Mouse (Mus musculus) MEL (cell line): ENCODE data around the gene Marc1. TPM values are rescaled to one million over a fixed set of nuclear protein-coding genes. Genes with fewer than 3 reads are reported as not detected.

Experiments
- DNase-seq: peaks from one replicate; pipeline ENCODE4 v3.0.0; 2011; ENCODE audit warnings: low read depth, low spot score
- H3K27ac ChIP-seq: 2 replicates; pipeline ENCODE4 v1.5.1; 2012; ENCODE audit warnings: low read depth, mild to moderate bottlenecking, control low read depth, low read length, moderate library complexity; ENCODE audit not compliant: control insufficient read depth
- H3K27me3 ChIP-seq, 2 experiments: fragments of 150-350 bp in 1 of 2; sonication (generic) in 1 of 2; 2 replicates each; pipeline ENCODE4 v1.6.1; 2012; ENCODE audit warnings: low read length in 2 of 2, mild to moderate bottlenecking in 2 of 2, improper control_type of control experiment in 1 of 2, moderate library complexity in 1 of 2; ENCODE audit not compliant: insufficient read depth in 2 of 2, control insufficient read depth in 1 of 2
- H3K36me3 ChIP-seq, 2 experiments: 2 replicates each; pipeline ENCODE4 v1.6.1; 2012 to 2014; ENCODE audit warnings: low read length in 2 of 2, improper control_type of control experiment in 1 of 2, inconsistent platforms in 1 of 2, mild to moderate bottlenecking in 1 of 2; ENCODE audit not compliant: insufficient read depth in 2 of 2, control insufficient read depth in 1 of 2
- H3K4me1 ChIP-seq, 2 experiments: fragments of 150-350 bp in 1 of 2; sonication (generic) in 1 of 2; 2 replicates each; pipeline ENCODE4 v1.6.1; 2012; ENCODE audit warnings: low read length in 2 of 2, improper control_type of control experiment in 1 of 2, mild to moderate bottlenecking in 1 of 2; ENCODE audit not compliant: insufficient read depth in 2 of 2, control insufficient read depth in 1 of 2
- H3K4me3 ChIP-seq, 2 experiments: fragments of 150-350 bp in 1 of 2; sonication (generic) in 1 of 2; 2 replicates each; pipeline ENCODE4 v1.5.1; 2012; ENCODE audit warnings: low read depth in 2 of 2, low read length in 2 of 2, mild to moderate bottlenecking in 2 of 2, moderate library complexity in 2 of 2, control low read depth in 1 of 2, improper control_type of control experiment in 1 of 2; ENCODE audit not compliant: control insufficient read depth in 1 of 2, insufficient read depth in 1 of 2
- H3K79me2 ChIP-seq: 2 replicates; pipeline ENCODE4 v1.6.1; 2012; ENCODE audit warnings: mild to moderate bottlenecking, low read length, moderate library complexity; ENCODE audit not compliant: control insufficient read depth, poor library complexity, insufficient read depth
- H3K9ac ChIP-seq: 2 replicates; pipeline ENCODE4 v1.6.1; 2012; ENCODE audit warnings: low read depth, mild to moderate bottlenecking, control low read depth, low read length, moderate library complexity; ENCODE audit not compliant: control insufficient read depth, poor library complexity, severe bottlenecking
- H3K9me3 ChIP-seq: fragments of 150-350 bp; sonication (generic); replicated peaks from 2 replicates; pipeline ENCODE4 v1.6.1; 2012; ENCODE audit warnings: mild to moderate bottlenecking, low read length, improper control_type of control experiment, moderate library complexity; ENCODE audit not compliant: insufficient read depth
- CHD1 ChIP-seq: IDR thresholded peaks from 2 replicates; pipeline ENCODE4 v1.6.1; 2012; ENCODE audit warnings: low read depth, mild to moderate bottlenecking, inconsistent platforms, low read length, improper control_type of control experiment
- CHD2 ChIP-seq: IDR thresholded peaks from 2 replicates; pipeline ENCODE4 v1.6.1; 2011; ENCODE audit warnings: low read length, improper control_type of control experiment
- E2F4 ChIP-seq: IDR thresholded peaks from 2 replicates; pipeline ENCODE4 v1.6.1; 2011; ENCODE audit warnings: low read depth, low read length, improper control_type of control experiment, borderline replicate concordance
- ELF1 ChIP-seq: IDR thresholded peaks from 2 replicates; pipeline ENCODE4 v1.6.1; 2014; ENCODE audit warnings: low read depth, mild to moderate bottlenecking, inconsistent platforms, low read length, improper control_type of control experiment, moderate library complexity
- EP300 ChIP-seq, 2 experiments: IDR thresholded peaks; 2 replicates each; pipeline ENCODE4 v1.6.1; 2011; ENCODE audit warnings: improper control_type of control experiment in 2 of 2, low read length in 2 of 2, low read depth in 1 of 2, mild to moderate bottlenecking in 1 of 2
- ETS1 ChIP-seq: IDR thresholded peaks from 2 replicates; pipeline ENCODE4 v1.6.1; 2012; ENCODE audit warnings: low read depth, mild to moderate bottlenecking, inconsistent platforms, low read length, improper control_type of control experiment, moderate library complexity
- GABPA ChIP-seq: IDR thresholded peaks from 2 replicates; pipeline ENCODE4 v1.6.1; 2012; ENCODE audit warnings: low read depth, mild to moderate bottlenecking, inconsistent platforms, low read length, improper control_type of control experiment, moderate library complexity
- JUND ChIP-seq: IDR thresholded peaks from 2 replicates; pipeline ENCODE4 v1.6.1; 2011; ENCODE audit warnings: low read depth, mild to moderate bottlenecking, improper control_type of control experiment, low read length
- KAT2A ChIP-seq: conservative IDR thresholded peaks from 2 replicates; pipeline ENCODE4 v1.6.1; 2012; ENCODE audit warnings: low read depth, low read length, improper control_type of control experiment, inconsistent platforms
- MAFK ChIP-seq: IDR thresholded peaks from 2 replicates; pipeline ENCODE4 v1.6.1; 2011; ENCODE audit warnings: low read depth, mild to moderate bottlenecking, low read length, improper control_type of control experiment, borderline replicate concordance
- MEF2A ChIP-seq: IDR thresholded peaks from 2 replicates; pipeline ENCODE4 v1.6.1; 2014; ENCODE audit warnings: low read depth, mild to moderate bottlenecking, inconsistent platforms, low read length, improper control_type of control experiment; ENCODE audit not compliant: poor library complexity, insufficient replicate concordance, severe bottlenecking; ENCODE audit errors: extremely low read depth
- MYB ChIP-seq: IDR thresholded peaks from 2 replicates; pipeline ENCODE4 v1.6.1; 2011; ENCODE audit warnings: mild to moderate bottlenecking, low read depth, low read length, improper control_type of control experiment
- MYC ChIP-seq: IDR thresholded peaks from 2 replicates; pipeline ENCODE4 v1.6.1; 2011; ENCODE audit warnings: low read depth, mild to moderate bottlenecking, low read length, improper control_type of control experiment, moderate library complexity
- RAD21 ChIP-seq: IDR thresholded peaks from 2 replicates; pipeline ENCODE4 v1.6.1; 2011; ENCODE audit warnings: mild to moderate bottlenecking, low read depth, low read length, improper control_type of control experiment
- RCOR1 ChIP-seq: IDR thresholded peaks from 2 replicates; pipeline ENCODE4 v1.6.1; 2012; ENCODE audit warnings: low read depth, mild to moderate bottlenecking, inconsistent platforms, low read length, improper control_type of control experiment
- TBP ChIP-seq: IDR thresholded peaks from 2 replicates; pipeline ENCODE4 v1.8.0; 2011; ENCODE audit warnings: low read depth, low read length, improper control_type of control experiment
- TCF12 ChIP-seq: IDR thresholded peaks from 2 replicates; pipeline ENCODE4 v1.6.1; 2014; ENCODE audit warnings: low read depth, mild to moderate bottlenecking, inconsistent platforms, low read length, improper control_type of control experiment, moderate library complexity
- USF1 ChIP-seq: IDR thresholded peaks from 2 replicates; pipeline ENCODE4 v1.6.1; 2014; ENCODE audit warnings: low read depth, mild to moderate bottlenecking, inconsistent platforms, low read length, improper control_type of control experiment, moderate library complexity
- ZKSCAN1 ChIP-seq: IDR thresholded peaks from 2 replicates; pipeline ENCODE4 v1.6.1; 2012; ENCODE audit warnings: low read depth, mild to moderate bottlenecking, inconsistent platforms, low read length, improper control_type of control experiment, moderate library complexity
- ZMIZ1 ChIP-seq: IDR thresholded peaks from 2 replicates; pipeline ENCODE4 v1.6.1; 2012; ENCODE audit warnings: low read depth, mild to moderate bottlenecking, inconsistent platforms, low read length, improper control_type of control experiment, moderate library complexity
- polyA plus RNA-seq, 2 experiments: library from polyadenylated mRNA; stranded (reverse) in 1 of 2; unstranded in 1 of 2; fragments of >175 nt in 1 of 2; fragments of >200 nt in 1 of 2; gene quantifications; 2 replicates each; pipeline versions ENCODE4 v1.2.1 to v1.2.4; 2012; ENCODE audit warnings: low replicate concordance in 2 of 2, low read depth in 1 of 2; ENCODE audit not compliant: insufficient read length in 2 of 2, insufficient read depth in 1 of 2, missing spikeins in 1 of 2
- total RNA-seq: library from RNA; depleted of rRNA; stranded (reverse); fragments of 300-350 nt; gene quantifications from 2 replicates; pipeline ENCODE4 v1.2.3, GENCODE M21; 2012

Gene Marc1
- total and polyA plus RNA-seq, 3 experiments, result 0.08 to 0.10 TPM; not detected in 1

GRCm38 (mm10) chr1:184762941-184763340 is 48.2 kb downstream of the Marc1 start:
- no peaks in the 10 kb centered on the region for H3K9me3 ChIP-seq
- no peaks in the 10 kb centered on the region; a peak in 1 of 4 replicates for H3K27me3 ChIP-seq
- H3K4me1 ChIP-seq, result no peaks in the 10 kb centered on the region
- DNase-seq, result no peak
- no peaks in the 10 kb centered on the region for H3K79me2 ChIP-seq
- H3K9ac ChIP-seq, result no peak overlapping the region
- H3K27ac ChIP-seq, result no peak overlapping the region
- TF ChIP-seq ELF1, result no peak
- no peak for TF ChIP-seq CHD1
- no peak for TF ChIP-seq MEF2A
- TF ChIP-seq TBP, result no peak
- no peak for TF ChIP-seq RCOR1
- TF ChIP-seq ZKSCAN1, result no peak
- no peak for TF ChIP-seq ZMIZ1
- TF ChIP-seq JUND, result no peak
- no peak for TF ChIP-seq RAD21
- TF ChIP-seq TCF12, result no peak
- TF ChIP-seq MYB, result no peak
- no peak for TF ChIP-seq E2F4
- TF ChIP-seq KAT2A, result no peak
- no peak overlapping the region for H3K4me3 ChIP-seq
- H3K36me3 ChIP-seq, result no peaks in the 10 kb centered on the region

- Histone ChIP-seq H3K9ac (no peak overlapping the region), H3K79me2 (no peaks in the 10 kb centered on the region), H3K27ac (no peak overlapping the region), H3K27me3 (no peaks in the 10 kb centered on the region; a peak in 1 of 4 replicates), H3K9me3 (no peaks in the 10 kb centered on the region), H3K4me1 (no peaks in the 10 kb centered on the region), H3K36me3 (no peaks in the 10 kb centered on the region), H3K4me3 (no peak overlapping the region)
- no peak for DNase-seq
- TF ChIP-seq EP300 (IDR thresholded peaks at IDR 0.05; ENCODE audit: low read depth in 1 of 2, low read length in 2 of 2) (no peak), CHD2 (no peak), JUND (no peak), USF1 (no peak), E2F4 (no peak), GABPA (no peak), ETS1 (no peak), MAFK (no peak), MYC (no peak)
Observed at GRCm38 (mm10) chr1:184761988-184762387, 49.1 kb downstream of the Marc1 start.
